Mouse (Mus musculus) gastrocnemius, adult 2 months (tissue): ENCODE data around the gene Ppp6r3. TPM values are rescaled to one million over a fixed set of nuclear protein-coding genes. Genes with fewer than 3 reads are reported as not detected.

Experiments used
- DNase-seq: peaks from one replicate; pipeline ENCODE4 v3.0.0; 2022
- H3K27ac ChIP-seq: fragments of 200-600 bp; 2 replicates; pipeline ENCODE4 v1.8.1; 2022; ENCODE audit warnings: mild to moderate bottlenecking
- H3K4me3 ChIP-seq: fragments of 200-600 bp; 2 replicates; pipeline ENCODE4 v1.8.1; 2022; ENCODE audit warnings: mild to moderate bottlenecking, moderate library complexity
- CTCF ChIP-seq: fragments of 200-600 bp; IDR thresholded peaks from 2 replicates; pipeline ENCODE4 v1.8.1; 2022; ENCODE audit warnings: antibody characterized with exemption, mild to moderate bottlenecking, moderate library complexity
- intact Hi-C: fragments of 180-260 bp; cut with DNase I; formaldehyde crosslinking; loops from one replicate; pipeline ENCODE4 v1.15.1; 2025
- total RNA-seq, 2 experiments: library from RNA; stranded (reverse); gene quantifications; 2 replicates each; pipeline ENCODE4 v1.2.3; 2021

The Ppp6r3 gene
- total RNA-seq, 2 experiments from 2014 or later, result 66.1 to 70.5 TPM

- no peak for DNase-seq
- peak overlapping the region; percentile 82 for H3K27ac ChIP-seq
- TF ChIP-seq CTCF, result no peak
- H3K4me3 ChIP-seq, result no peak overlapping the region
- intact Hi-C loops, result no loop called here
Measured at GRCm38 (mm10) chr19:3562752-3563151, 12.8 kb downstream of the Ppp6r3 start.

GRCm38 (mm10) chr19:3562298-3562697 lies 13.3 kb downstream of the Ppp6r3 start:
- no peak for TF ChIP-seq CTCF
- peak overlapping the region; percentile 82 for H3K27ac ChIP-seq
- intact Hi-C loops, result no loop called here
- DNase-seq, result no peak
- H3K4me3 ChIP-seq, result no peak overlapping the region

GRCm38 (mm10) chr19:3556169-3556827 lies 19.3 kb downstream of the Ppp6r3 start:
- TF ChIP-seq CTCF, result no peak
- no peak for DNase-seq
- H3K4me3 ChIP-seq, result no peak overlapping the region
- intact Hi-C loops, result no loop called here
- peak overlapping the region; percentile 21 for H3K27ac ChIP-seq

GRCm38 (mm10) chr19:3554785-3555184 lies 20.8 kb downstream of the Ppp6r3 start:
- no peak overlapping the region for H3K4me3 ChIP-seq
- TF ChIP-seq CTCF, result no peak
- no peak overlapping the region for H3K27ac ChIP-seq
- intact Hi-C loops, result no loop called here
- DNase-seq, result no peak

DNA sequence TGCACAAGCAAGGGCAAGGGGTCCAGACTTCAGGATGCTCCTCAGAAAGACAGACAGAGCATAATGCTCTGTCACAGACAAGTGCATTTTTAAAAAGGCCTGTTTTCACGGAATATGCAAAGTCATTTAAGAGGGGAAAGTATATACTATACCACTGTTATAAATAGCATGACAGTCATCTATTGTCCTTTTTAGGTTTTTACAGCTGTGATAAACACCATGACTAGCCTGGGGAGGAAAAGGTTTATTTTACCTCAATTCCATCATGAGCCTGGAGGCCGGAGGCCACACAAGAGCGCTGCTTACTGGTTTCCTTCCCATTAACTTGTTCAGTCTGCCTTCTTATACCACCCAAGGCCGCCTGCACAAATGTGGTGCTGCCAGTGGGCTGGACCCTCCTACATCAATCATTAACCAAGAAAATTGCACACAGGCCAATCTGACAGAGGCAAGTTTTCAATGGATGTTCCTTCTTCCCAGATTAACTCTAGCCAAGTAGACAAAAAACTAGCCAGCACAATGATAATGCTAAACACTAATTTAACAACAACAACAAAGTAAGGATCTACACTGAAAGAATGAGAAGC lies 23.9 kb downstream of the Ppp6r3 start:
- Histone ChIP-seq H3K4me3 (no peak overlapping the region), H3K27ac (peak overlapping the region; percentile 41)
- DNase-seq, result no peak
- TF ChIP-seq CTCF, result no peak
- intact Hi-C loops, result no loop called here

GRCm38 (mm10) chr19:3550101-3550500 lies 25.4 kb downstream of the Ppp6r3 start:
- TF ChIP-seq CTCF, result no peak
- intact Hi-C loops, result no loop called here
- no peak overlapping the region for H3K4me3 ChIP-seq
- no peak for DNase-seq
- no peak overlapping the region for H3K27ac ChIP-seq

- no peak for DNase-seq
- H3K4me3 ChIP-seq, result no peak overlapping the region
- no peak overlapping the region for H3K27ac ChIP-seq
- intact Hi-C loops, result no loop called here
- TF ChIP-seq CTCF, result no peak
Measured at GRCm38 (mm10) chr19:3549263-3549662, 26.3 kb downstream of the Ppp6r3 start.

DNA sequence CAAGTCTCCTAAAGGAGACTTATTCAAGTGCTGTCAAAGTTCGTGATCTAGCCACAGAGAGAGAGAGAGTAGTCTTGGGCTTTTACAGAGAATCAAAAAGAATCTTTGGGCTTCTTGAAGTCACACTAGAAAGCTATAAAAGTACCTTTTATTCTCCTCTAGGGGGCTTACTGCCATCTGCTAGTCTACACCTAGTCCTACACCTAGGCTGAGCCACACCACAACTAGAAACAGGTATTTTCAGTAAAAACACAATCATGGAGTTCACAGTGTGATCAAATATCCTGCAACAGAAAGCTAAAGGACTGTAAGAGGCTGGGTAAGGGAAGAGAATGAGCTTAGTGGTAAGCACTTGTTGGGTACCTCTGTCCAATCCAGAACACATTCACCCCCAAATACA lies 27.2 kb downstream of the Ppp6r3 start:
- no peak for DNase-seq
- Histone ChIP-seq H3K27ac (no peak overlapping the region), H3K4me3 (no peak overlapping the region)
- 0 out of 2 replicates have a peak, but pooled peaks have one; percentile 8 for TF ChIP-seq CTCF
- intact Hi-C loops, result no loop called here

DNA sequence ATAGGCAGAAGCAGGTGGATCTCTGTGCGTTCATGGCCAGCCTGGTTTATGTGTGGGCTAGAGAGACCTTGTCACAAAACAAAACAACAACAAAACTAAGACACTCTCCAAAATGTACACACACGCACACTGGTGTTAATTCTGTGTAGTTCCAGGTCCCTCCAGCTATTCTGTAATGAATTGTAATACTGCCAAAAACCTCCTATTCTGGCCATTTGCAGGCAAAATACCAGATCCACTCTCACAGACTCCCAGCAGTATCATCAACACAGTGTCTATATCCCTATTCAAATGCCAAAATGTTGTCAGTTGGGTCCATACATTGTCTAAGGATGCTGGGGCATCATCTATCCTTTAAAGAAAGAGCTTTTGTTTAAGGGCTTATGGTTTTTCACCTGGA lies 30.6 kb downstream of the Ppp6r3 start:
- H3K27ac ChIP-seq, result peak overlapping the region; percentile 58
- H3K4me3 ChIP-seq, result no peak overlapping the region
- no peak for DNase-seq
- intact Hi-C loops, result no loop called here
- no peak for TF ChIP-seq CTCF

GRCm38 (mm10) chr19:3542591-3542990 lies 33.0 kb downstream of the Ppp6r3 start:
- no peak for TF ChIP-seq CTCF
- intact Hi-C loops, result no loop called here
- Histone ChIP-seq H3K27ac (no peak overlapping the region), H3K4me3 (no peak overlapping the region)
- DNase-seq, result no peak

DNA sequence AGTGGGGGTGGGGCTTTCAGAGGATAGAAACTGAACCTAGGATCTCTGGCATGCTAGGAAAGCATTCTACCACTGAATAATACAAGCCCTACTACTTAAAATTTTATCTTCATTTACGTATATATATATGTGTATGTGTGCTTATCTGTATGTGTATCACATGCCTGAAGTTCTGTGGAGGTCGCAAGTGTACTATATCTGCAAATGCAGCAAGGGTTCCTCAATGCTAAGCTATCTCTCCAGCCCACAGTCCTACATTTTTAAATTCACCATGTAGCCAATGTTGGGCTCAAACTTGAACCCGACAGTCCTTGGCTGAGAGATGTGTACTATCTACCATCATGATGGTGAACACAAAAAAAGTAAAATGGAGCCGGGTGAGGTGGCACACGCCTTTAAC lies 34.6 kb downstream of the Ppp6r3 start:
- no peak for DNase-seq
- no peak overlapping the region for H3K27ac ChIP-seq
- intact Hi-C loops, result no loop called here
- no peak for TF ChIP-seq CTCF
- no peak overlapping the region for H3K4me3 ChIP-seq

- TF ChIP-seq CTCF, result no peak
Measured at GRCm38 (mm10) chr19:3540254-3540653, 35.3 kb downstream of the Ppp6r3 start.

GRCm38 (mm10) chr19:3539456-3539855 lies 36.1 kb downstream of the Ppp6r3 start:
- Histone ChIP-seq H3K27ac (no peak overlapping the region), H3K4me3 (no peak overlapping the region)
- intact Hi-C loops, result no loop called here
- DNase-seq, result no peak
- TF ChIP-seq CTCF, result no peak

More at GRCm38 (mm10) chr19:3540254-3540653, 35.3 kb downstream of the Ppp6r3 start:
- no peak overlapping the region for H3K4me3 ChIP-seq
- no peak overlapping the region for H3K27ac ChIP-seq
- DNase-seq, result no peak
- intact Hi-C loops, result no loop called here

GRCm38 (mm10) chr19:3537658-3538057 lies 37.9 kb downstream of the Ppp6r3 start:
- Histone ChIP-seq H3K4me3 (no peak overlapping the region), H3K27ac (no peak overlapping the region)
- TF ChIP-seq CTCF, result no peak
- intact Hi-C loops, result no loop called here
- no peak for DNase-seq
